Mouse (Mus musculus): ENCODE results near the gene Kcnf1. TPM values are rescaled to one million over a fixed set of nuclear protein-coding genes. Genes with fewer than 3 reads are reported as not detected.
"Not testable (repeated sequence)": the region's sequence is repeated elsewhere in the genome, so short reads cannot be mapped to it uniquely, and the experiment has no call there.

Kcnf1 gene
- polyA plus RNA-seq, 1 experiment from 2014 or later = 4.1 TPM

GRCm38 (mm10) chr12:17155781-17156180 lies 20.9 kb downstream of the Kcnf1 start:
- Histone ChIP-seq H3K27ac (replicated peaks) (no peak overlapping the region), H3K9me3 (no peaks in the 10 kb centered on the region), H3K9ac (replicated peaks) (no peak overlapping the region), H3K4me2 (replicated peaks) (no peak overlapping the region), H3K36me3 (no peaks in the 10 kb centered on the region), H3K27me3 (no peaks in the 10 kb centered on the region), H3K4me3 (no peak overlapping the region), H3K4me1 (no peaks in the 10 kb centered on the region)
- 79% methylated on average over 1 of the region's 1 CpGs for WGBS
- no peak for ATAC-seq (replicated peaks)

- no peak overlapping the region for H3K4me3 ChIP-seq
- 70% methylated on average over 7 of the region's 7 CpGs for WGBS
- peaks cover 3% of the 10 kb centered on the region; the same call in 1 of the 2 replicates for H3K4me1 ChIP-seq
- H3K36me3 ChIP-seq = no peaks in the 10 kb centered on the region
- H3K4me2 ChIP-seq (replicated peaks) = no peak overlapping the region
- ATAC-seq (replicated peaks) = peak; percentile 38; the same call in 1 of the 2 replicates
- H3K27ac ChIP-seq (replicated peaks) = no peak overlapping the region
- H3K9ac ChIP-seq (replicated peaks) = no peak overlapping the region
- H3K9me3 ChIP-seq = no peaks in the 10 kb centered on the region
- no peaks in the 10 kb centered on the region for H3K27me3 ChIP-seq
These were observed 23.8 kb downstream of the Kcnf1 start for GRCm38 (mm10) chr12:17152840-17153239.

GRCm38 (mm10) chr12:17148920-17149319 lies 27.8 kb downstream of the Kcnf1 start:
- Histone ChIP-seq H3K9me3 (no peaks in the 10 kb centered on the region), H3K4me1 (peaks cover 3% of the 10 kb centered on the region; the same call in 1 of the 2 replicates), H3K4me2 (replicated peaks) (no peak overlapping the region), H3K36me3 (no peaks in the 10 kb centered on the region), H3K27ac (replicated peaks) (no peak overlapping the region; the same call in 1 of the 2 replicates), H3K4me3 (no peak overlapping the region), H3K27me3 (no peaks in the 10 kb centered on the region), H3K9ac (replicated peaks) (no peak overlapping the region)
- WGBS = 57% methylated on average over 10 of the region's 10 CpGs
- ATAC-seq (replicated peaks) = no peak

GRCm38 (mm10) chr12:17141791-17142190 lies 34.9 kb downstream of the Kcnf1 start:
- H3K9me3 ChIP-seq = no peaks in the 10 kb centered on the region
- H3K4me3 ChIP-seq = no peak overlapping the region
- no peak overlapping the region for H3K4me2 ChIP-seq (replicated peaks)
- H3K4me1 ChIP-seq = peaks cover 6% of the 10 kb centered on the region; the same call in 1 of the 2 replicates
- H3K27me3 ChIP-seq = no peaks in the 10 kb centered on the region
- ATAC-seq (replicated peaks) = no peak
- no peaks in the 10 kb centered on the region for H3K36me3 ChIP-seq
- H3K27ac ChIP-seq (replicated peaks) = no peak overlapping the region
- H3K9ac ChIP-seq (replicated peaks) = no peak overlapping the region
- WGBS = 13% methylated on average over 2 of the region's 2 CpGs

GRCm38 (mm10) chr12:17140436-17140835 lies 36.3 kb downstream of the Kcnf1 start:
- Histone ChIP-seq H3K9ac (replicated peaks) (no peak overlapping the region), H3K4me1 (peaks cover 6% of the 10 kb centered on the region; the same call in 1 of the 2 replicates), H3K9me3 (no peaks in the 10 kb centered on the region), H3K27me3 (no peaks in the 10 kb centered on the region), H3K4me2 (replicated peaks) (no peak overlapping the region), H3K27ac (replicated peaks) (no peak overlapping the region), H3K36me3 (no peaks in the 10 kb centered on the region), H3K4me3 (no peak overlapping the region)
- 90% methylated on average over 3 of the region's 3 CpGs for WGBS
- ATAC-seq (replicated peaks) = no peak

GRCm38 (mm10) chr12:17134546-17135096 lies 42.1 kb downstream of the Kcnf1 start:
- 89% methylated on average over 9 of the region's 9 CpGs for WGBS
- Histone ChIP-seq H3K4me1 (no peaks in the 10 kb centered on the region), H3K9ac (replicated peaks) (no peak overlapping the region)

GRCm38 (mm10) chr12:17132243-17132642 lies 44.4 kb downstream of the Kcnf1 start:
- H3K4me1 ChIP-seq = no peaks in the 10 kb centered on the region
- H3K9me3 ChIP-seq = no peaks in the 10 kb centered on the region
- H3K4me3 ChIP-seq = no peak overlapping the region
- H3K36me3 ChIP-seq = no peaks in the 10 kb centered on the region
- H3K27ac ChIP-seq (replicated peaks) = no peak overlapping the region
- H3K9ac ChIP-seq (replicated peaks) = no peak overlapping the region
- ATAC-seq (replicated peaks) = no peak
- no peaks in the 10 kb centered on the region for H3K27me3 ChIP-seq
- 66% methylated on average over 8 of the region's 8 CpGs for WGBS
- H3K4me2 ChIP-seq (replicated peaks) = no peak overlapping the region

More at GRCm38 (mm10) chr12:17134546-17135096, 42.1 kb downstream of the Kcnf1 start:
- Histone ChIP-seq H3K27ac (replicated peaks) (no peak overlapping the region), H3K36me3 (no peaks in the 10 kb centered on the region), H3K27me3 (no peaks in the 10 kb centered on the region), H3K4me3 (no peak overlapping the region), H3K9me3 (no peaks in the 10 kb centered on the region), H3K4me2 (replicated peaks) (no peak overlapping the region)
- ATAC-seq (replicated peaks) = no peak

- WGBS = 91% methylated on average over 10 of the region's 10 CpGs
- Histone ChIP-seq H3K9ac (replicated peaks) (no peak overlapping the region), H3K9me3 (no peaks in the 10 kb centered on the region), H3K27ac (replicated peaks) (no peak overlapping the region), H3K4me3 (no peak overlapping the region), H3K27me3 (no peaks in the 10 kb centered on the region), H3K36me3 (no peaks in the 10 kb centered on the region), H3K4me2 (replicated peaks) (no peak overlapping the region), H3K4me1 (no peaks in the 10 kb centered on the region)
- no peak for ATAC-seq (replicated peaks)
These were observed 45.1 kb downstream of the Kcnf1 start for GRCm38 (mm10) chr12:17131563-17131962.

GRCm38 (mm10) chr12:17122881-17123280 lies 53.8 kb downstream of the Kcnf1 start:
- not testable (repeated sequence) for ATAC-seq (replicated peaks); H3K36me3 ChIP-seq; H3K27me3 ChIP-seq; H3K4me2 ChIP-seq (replicated peaks); H3K4me3 ChIP-seq; H3K4me1 ChIP-seq; H3K9ac ChIP-seq (replicated peaks); H3K9me3 ChIP-seq; H3K27ac ChIP-seq (replicated peaks)
- 96% methylated on average over 11 of the region's 12 CpGs for WGBS

Other genes starting within 250 kb of the Kcnf1 start
- gene Pqlc3, start 176.5 kb downstream of the Kcnf1 start, polyA plus RNA-seq (2015; fragmentation: Nextera tagmentation; extraction: Ambion mirVana) = 1.5 and 1.6 TPM in 2 replicates
- 2.4 and 4.8 TPM in 2 replicates for gene 2410004P03Rik, start 165.2 kb downstream of the Kcnf1 start, polyA plus RNA-seq (2015; fragmentation: Nextera tagmentation; extraction: Ambion mirVana)
- 355 and 366 TPM in 2 replicates for gene Pdia6, start 89.7 kb upstream of the Kcnf1 start, polyA plus RNA-seq (2015; fragmentation: Nextera tagmentation; extraction: Ambion mirVana)
- 0.59 and 0.66 TPM in 2 replicates for gene Atp6v1c2, start 152.5 kb upstream of the Kcnf1 start, polyA plus RNA-seq (2015; fragmentation: Nextera tagmentation; extraction: Ambion mirVana)
- 22.2 and 23.9 TPM in 2 replicates for gene Nol10, start 171.6 kb upstream of the Kcnf1 start, polyA plus RNA-seq (2015; fragmentation: Nextera tagmentation; extraction: Ambion mirVana)